Mouse (Mus musculus) cerebellum, adult 18-20 months (tissue): ENCODE results near the gene Fxyd6.

Source experiments
- DNase-seq, 2 experiments: peaks; one replicate each; pipeline ENCODE4 v3.0.0; 2021

Fxyd6 gene

DNA sequence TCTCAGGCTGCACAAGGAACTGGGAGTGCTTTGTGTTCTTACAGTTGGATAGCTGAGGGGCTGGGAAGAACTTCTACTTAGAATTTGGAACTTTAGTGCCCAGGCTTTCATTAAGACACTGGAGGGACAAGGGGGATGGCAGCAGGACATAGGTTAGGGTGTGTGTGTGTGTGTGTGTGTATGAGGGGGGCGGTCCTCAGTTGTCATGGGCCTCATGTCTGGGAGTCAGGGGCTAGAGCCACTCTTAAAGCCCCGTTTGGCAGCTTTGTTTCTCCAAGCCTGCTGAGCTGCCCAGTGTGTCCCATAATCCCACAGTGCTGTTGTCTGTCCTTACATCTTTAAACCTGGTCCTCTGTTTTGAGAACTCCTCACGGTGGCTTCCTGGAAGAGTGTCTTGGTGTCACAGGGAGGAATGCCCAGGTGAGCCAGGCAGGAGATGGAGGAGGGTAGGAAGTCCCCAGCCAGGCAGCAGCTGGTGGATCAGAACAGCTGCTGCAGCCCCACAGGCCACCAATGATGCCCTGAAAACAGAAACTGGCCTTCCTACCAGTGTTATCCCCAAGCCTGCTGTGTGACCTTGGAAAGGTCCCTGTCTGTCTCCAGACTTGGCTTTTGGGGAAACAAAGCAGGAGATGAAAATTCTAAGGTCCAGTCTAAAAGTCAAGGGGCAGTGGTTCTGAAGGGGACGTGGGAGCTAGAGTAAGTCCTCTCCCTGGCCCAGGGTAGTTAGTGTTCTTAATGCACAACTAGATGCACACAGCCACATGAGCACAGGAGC, 42.9 kb downstream of the Fxyd6 start:
- no peak for DNase-seq

DNA sequence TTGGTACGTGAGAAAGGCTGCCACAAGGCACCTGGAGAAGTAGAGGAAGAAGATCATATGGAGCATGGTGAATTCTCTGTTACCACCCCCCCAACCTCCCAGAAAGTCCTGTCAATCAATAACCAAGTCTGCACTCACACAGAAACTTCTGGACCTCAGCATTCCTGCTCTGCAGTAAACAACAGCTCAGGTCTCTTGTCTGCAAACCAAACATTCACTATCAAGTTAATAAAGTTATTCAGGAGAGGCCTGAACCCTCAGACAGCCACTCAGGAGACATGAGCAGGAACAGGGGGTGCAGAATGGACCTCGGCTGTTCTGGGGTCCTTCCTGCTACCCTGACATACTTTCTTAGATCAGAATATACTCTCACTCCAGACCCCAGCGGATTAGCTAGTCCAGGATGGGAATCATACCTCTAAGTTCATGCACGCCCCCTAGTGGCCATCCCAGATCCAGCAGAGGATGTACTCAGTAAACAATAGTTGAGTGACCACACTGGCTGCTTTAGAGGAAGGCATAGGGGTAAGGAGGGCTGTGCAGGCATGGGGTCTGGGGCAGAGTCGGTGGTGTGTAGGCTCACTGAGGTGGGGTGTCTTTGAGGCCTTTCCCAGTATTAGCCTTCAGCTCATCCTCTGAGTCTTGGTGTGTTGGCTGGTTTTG, 43.6 kb downstream of the Fxyd6 start:
- DNase-seq: peak; percentile 39 to 57

DNA sequence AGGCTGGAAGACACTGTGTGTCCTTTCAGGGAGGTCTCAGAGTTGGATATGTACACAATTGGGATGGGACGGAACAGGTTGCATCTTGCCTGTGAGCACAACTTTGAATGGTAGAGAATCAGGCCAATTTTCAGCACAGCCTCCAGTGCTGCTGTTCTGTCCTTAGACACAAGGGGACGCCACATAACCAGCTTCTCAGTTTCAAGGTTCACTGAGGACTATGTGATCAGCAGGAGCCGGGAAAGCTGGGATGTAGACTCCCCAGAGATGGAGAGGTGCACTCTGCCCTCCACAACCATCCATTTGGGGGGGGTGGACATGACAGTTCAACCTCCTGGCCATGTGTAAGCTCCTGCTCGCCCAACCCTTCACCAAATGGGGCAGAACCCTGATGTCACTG, 45.9 kb downstream of the Fxyd6 start:
- peak; percentile 73 to 83 for DNase-seq

DNA sequence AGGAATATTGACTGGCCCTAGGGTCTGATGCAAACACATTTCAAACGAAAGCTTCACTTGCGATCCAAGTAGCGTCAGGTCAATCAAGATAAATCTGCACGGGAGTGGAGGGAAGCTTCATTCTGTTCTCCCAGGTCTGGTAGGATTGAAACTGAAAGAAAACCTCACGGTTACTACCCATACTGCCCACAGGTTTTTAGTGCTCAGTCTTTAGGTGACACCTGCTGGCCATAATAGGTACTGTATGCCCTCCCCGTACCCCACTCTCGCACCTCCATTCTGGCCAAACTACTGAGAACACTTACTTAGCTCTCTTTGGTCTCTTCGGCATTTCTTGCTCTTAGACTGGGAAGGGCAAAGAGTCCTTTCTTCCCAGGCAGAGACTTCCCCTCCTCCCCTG, 47.3 kb downstream of the Fxyd6 start:
- DNase-seq: peak; percentile 75 to 80

DNA sequence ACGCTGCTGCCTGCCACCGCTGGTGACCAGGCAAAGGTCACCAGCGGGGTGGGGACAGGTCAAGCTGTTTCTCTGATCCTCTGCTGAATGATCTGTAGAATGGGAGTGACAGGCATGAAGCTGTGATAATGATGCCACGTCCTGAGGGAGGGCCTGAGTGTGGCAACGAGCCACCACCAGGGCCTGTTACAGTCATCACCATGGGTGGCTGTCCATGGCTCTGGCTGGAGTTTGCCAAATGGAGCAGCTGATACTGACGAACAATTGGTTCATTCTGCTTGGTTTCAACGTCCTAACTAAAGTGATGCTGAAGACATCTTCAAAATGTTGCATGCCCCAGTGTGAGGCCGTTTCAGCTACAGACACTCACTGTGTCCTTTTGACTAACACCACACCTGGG, 48.3 kb downstream of the Fxyd6 start:
- DNase-seq: no peak

DNA sequence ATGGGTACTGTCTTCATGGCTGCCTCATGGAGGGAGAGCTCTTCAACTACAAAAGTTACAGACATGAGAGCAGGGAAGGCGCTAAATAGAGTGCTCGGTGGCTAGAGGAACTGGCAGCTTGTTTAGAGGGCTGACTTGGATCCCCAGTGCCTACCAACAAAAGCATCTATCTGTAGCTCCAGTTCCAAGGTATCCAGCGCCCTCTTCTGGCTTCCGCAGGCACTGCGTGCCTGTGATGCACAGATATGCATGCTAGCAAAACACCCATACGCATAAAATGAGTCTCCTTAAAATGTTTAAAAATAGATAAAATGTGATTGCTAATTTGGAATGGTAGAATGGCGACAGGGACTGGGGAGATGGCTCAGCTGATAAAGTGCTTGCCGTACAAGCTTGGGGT, 51.2 kb downstream of the Fxyd6 start:
- peak; percentile 32 to 49 for DNase-seq

DNA sequence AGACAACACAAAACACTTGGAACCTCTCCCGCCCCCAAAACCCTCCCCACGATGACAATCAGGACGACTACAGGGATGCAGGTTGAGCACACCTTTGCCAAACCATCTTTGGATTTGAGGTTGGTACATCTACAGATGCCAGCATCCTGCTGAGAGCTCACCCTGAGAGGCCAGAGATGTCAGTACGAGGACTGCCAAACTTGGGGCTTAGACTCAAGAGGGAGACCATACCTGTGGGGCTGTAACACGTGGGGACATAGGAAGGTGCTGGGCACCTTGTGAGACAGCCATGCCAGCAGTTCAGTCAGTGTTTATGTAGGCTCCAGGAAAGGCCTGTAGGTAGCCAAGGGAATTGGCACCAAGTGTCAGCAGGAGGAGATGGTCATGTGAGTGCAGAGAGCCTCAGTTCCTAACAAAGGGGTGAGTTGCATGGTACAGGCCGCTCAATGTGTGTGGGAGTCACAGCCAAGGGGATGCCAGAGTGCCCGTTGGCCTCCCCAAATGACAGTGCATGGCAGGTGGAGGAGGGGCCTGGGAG, 52.8 kb downstream of the Fxyd6 start:
- peak; percentile 31 to 49 for DNase-seq

DNA sequence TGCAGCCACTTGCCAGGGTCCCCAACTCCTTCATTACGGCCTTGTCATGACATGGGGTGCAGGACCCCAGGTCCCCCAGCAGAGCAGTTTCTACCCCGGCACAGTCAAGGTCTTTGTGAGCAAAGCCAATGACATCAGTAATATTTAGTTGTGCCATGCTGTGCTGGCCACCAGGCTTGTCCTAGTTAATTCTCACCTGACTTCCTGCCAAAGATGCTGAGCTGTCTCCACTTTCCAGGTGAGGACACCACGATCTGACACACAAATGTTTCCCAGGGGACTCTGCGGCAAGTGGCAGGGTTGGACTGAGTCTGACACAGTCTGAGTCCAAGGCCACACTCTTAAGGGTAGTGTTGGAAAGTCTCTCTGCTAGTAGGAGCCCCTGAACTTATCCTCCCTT, 56.5 kb downstream of the Fxyd6 start, which contains the start of gene Dscaml1:
Dscaml1 (plus strand) TSS at position 173 of the 400 bp plus-strand sequence.
- peak; percentile 72 to 79 for DNase-seq

DNA sequence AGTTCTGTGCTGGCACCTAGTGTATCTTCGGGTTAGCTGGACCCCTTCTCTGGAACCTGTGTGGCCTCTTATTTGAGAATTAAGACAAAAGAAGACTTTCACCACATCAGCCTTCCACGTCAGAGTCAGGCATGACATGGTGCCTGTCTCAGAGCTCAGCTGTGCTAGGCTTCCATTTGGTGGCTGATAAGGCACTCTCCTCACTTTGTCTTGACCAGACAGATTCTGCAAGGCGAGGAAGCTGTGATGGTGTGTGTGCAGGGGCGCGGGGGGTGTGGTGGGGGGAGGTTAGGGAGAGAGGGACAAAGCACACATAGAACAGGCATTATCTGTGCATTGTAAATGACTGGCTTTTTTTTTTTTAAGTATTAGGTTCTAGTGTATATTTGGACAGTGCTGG, 59.4 kb downstream of the Fxyd6 start:
- DNase-seq: no peak

DNA sequence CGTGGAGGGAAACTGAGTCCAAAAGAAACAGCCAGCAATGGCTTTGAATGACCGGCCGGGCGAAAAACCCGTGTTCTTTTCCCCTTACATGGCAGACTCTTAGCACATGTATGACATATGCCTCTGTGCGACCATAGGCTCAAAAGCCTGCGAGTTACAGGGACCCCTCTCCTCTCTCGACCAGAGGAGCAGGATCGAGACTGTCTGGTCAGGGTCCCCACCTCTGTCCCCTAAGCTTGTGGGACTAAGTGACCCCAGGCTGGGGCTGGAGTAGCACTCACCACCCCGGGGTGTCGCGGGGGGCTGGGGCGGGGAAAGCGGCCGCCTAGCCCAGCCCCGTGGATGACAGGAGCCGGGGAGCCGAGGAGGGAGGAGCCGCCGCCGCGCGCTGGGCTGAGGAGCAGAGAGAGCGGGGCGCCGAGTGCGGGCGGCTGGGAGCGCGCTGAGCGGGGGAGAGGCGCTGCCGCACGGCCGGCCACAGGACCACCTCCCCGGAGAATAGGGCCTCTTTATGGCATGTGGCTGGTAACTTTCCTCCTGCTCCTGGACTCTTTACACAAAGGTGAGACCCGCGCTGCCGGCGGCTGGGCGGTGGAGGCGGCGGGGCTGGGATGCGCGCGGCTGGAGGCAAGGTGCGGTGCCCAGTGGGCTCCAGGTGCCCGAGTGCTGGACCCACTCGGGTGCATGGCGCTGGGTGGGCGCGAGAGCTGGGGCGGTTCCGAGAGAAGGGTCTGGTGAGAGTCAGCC, 60.1 kb downstream of the Fxyd6 start:
- peak; percentile 73 to 80 for DNase-seq

DNA sequence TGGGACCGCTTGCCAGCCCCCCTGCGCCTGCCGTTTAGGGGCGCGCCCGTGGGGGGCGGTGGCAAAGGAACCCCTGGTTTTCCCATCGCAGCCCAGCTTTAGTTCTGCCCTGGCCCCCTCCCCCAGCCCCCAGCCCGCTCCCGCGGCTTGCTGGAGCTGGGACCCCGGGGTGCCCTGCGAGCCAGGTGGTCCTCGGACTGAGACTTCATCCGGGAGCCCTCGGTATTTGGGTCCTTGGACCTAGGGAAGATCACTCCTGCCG, 60.6 kb downstream of the Fxyd6 start:
- no peak for DNase-seq

DNA sequence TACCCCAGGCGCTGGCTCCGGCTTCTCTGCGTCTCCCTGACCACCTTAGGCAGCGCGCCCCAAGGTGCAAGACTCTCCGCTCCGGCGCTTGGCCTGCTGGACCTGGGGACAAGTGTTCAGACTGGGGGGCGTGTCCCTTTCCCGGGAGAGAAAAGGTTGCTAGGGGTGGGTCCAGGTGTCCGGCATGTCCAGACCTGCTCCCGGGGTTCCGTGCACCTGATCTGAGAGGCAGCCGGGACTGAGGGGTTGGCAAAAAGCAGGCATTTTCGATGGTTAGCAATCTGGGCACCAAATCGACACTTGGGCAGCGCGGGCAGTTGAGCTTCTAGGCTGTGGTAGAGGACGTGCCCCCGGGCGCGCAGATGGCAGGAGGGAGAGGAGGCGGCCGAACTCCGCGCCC, 61.2 kb downstream of the Fxyd6 start:
- peak; percentile 64 to 65 for DNase-seq

DNA sequence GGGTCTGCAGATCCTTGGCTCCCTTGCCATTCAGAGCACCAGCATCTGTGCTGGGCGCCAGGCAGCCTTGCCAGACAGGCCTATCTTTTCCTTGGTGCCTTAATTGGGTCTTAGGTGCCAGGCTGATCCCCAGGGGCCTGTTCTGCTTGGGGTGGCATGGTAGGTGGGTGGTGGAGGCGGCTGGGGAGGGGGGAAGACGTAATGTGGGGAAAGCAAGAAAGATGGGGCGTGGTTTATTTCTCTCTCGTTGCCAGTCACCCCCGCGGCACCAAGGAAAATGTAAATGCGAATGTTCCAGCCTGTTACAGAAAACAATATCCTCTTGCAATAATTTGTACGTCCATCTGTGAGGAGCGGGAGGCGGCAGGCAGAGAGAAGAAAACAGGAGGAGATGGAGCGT, 62.7 kb downstream of the Fxyd6 start:
- no peak for DNase-seq

DNA sequence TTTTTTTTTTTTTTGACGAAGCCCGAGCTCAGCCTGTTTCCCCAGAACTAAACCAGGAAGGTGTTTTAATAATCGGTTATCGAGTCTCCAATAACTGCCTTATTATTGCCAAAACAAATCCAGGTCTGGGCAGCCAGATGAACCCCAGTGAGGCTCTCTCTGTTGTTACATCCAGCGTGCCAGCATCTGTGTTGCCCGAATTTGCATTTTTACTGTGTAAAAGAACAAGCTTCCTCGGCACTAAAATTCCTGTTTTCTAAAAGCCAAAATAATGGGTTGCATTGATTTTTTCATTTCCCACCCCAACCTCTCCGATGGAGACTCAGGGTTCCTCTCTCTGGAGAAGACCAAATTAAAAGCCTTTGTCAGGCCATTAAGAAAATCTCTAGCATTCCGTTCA, 63.1 kb downstream of the Fxyd6 start:
- DNase-seq: no peak

DNA sequence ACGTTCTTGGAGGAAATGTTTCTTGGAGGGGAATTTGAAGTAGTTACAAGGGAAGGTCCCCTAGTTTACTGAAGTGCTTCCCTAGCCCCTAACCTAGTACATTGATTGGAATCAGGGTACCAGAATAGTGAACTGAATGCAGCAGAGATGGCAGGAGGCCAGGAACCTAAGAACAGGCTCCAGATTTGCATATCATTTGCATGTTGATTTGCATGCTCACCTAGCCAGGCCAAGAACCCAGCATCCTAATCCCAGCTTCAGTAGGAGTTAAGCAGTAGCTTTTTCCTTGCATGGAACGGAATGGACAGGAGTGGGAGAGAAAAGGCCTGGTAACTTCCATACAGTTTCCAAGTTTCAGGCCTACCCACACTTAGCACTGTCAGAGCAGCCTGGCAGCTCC, 64.2 kb downstream of the Fxyd6 start:
- no peak for DNase-seq

DNA sequence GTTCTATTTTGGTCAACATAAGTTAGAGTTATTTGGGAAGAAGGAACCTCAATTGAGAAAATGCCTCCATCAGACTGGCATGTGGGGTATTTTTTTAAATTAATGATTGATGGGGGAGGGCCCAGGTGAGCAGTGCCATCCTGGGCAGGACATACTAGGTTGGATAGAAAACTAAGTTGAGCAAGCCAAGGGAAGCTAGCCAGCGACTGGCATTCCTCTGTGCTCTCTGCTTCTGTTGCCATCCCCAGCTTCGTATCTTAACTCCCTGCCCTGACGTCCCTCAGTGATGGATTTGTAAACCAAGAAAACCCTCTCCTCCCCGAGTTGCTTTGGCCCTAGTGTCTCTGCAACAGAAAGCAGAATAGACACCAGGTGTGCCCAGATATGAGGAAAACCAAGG, 69.0 kb downstream of the Fxyd6 start:
- no peak for DNase-seq

DNA sequence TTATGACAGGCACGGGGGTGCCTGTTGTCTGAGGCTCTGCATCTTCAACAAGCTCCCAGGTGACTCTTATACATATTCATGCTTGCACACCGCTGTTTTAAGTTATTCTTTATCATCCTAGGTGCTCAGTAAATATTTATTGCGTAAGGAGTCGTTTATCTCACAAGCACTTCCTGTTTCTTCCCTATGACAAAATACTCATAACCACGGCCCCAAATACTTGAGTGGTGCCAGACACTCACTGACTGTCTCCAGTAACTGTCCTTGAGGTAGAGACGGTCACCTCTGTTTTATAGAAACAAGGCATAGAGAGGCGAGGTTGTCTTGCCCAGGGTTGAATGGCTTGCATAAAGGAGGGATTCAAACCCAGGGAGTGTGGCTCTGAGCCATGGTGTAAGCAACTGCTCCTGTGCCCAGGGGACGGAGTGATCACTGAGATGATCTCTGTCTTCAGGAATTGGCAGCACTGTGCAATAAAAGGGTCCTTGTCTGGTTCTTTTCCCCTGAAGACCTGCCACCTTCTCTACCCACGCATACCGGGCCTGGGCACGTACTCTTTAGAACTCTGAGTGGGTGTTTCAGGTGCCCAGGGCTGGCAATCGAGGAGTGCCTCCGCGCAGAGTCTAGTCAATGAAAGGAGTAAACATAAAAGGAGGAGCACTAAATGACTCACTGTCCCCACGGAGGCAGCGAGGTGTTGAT, 70.2 kb downstream of the Fxyd6 start:
- no peak for DNase-seq

DNA sequence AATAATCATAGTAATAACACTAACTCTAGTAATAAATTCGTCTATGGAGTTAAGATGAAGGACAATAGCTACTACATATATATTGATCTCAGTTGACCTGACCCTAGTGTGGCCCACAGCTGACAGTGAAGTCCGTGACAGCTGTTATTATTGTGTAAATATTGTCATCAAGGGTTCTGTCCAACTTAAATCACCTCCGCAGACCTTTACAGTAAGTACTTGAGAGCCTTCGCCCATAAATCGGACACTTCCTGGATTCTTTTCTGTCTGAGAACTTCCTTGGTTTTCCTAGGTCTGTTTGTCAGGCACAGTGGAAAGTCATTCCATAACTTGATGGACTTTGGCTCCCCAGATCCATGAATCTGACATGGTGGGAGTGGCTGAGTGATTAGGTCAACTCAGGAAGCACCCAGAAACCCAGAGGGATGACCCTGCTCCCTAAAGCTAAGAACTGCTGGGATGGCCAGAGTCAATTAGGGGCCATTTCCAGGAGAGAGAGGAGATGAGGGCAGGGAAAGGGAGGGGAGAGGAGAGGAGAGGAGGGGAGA, 74.3 kb downstream of the Fxyd6 start:
- DNase-seq: no peak
